8 mouse cellular contexts compared by ENCODE assay signal in genomic region chr7:38018416-38019368, GRCm38 (mm10). TPM values are rescaled to one million over a fixed set of nuclear protein-coding genes. Genes with fewer than 3 reads are reported as not detected.
DNase-seq lines count a peak whose midpoint lies in the region; ATAC-seq lines count a peak whose summit lies in the region.

No protein-coding gene starts in this region.

- H3K9ac ChIP-seq in heart, embryonic 11.5 days (ENCODE audit: low read depth, low read length), result peak overlapping the region; percentile 94
- peak overlapping the region; percentile 91 for H3K9ac ChIP-seq in kidney, embryonic 16.5 days (replicated peaks; ENCODE audit: low read length)

- no peaks in the 10 kb centered on the region for H3K4me1 ChIP-seq in heart, embryonic 11.5 days (ENCODE audit: control insufficient read depth, insufficient read depth, low read length)
- peaks cover 14% of the 10 kb centered on the region for H3K4me1 ChIP-seq in kidney, embryonic 16.5 days (ENCODE audit: insufficient read depth, low read length)

- H3K9me3 ChIP-seq in heart, embryonic 11.5 days (replicated peaks; ENCODE audit: control insufficient read depth, low read length), result no peaks in the 10 kb centered on the region
- H3K9me3 ChIP-seq in kidney, embryonic 16.5 days (ENCODE audit: low read length), result no peaks in the 10 kb centered on the region

- no peaks in the 10 kb centered on the region for H3K36me3 ChIP-seq in heart, embryonic 11.5 days (ENCODE audit: control insufficient read depth, insufficient read depth, low read length)
- H3K36me3 ChIP-seq in kidney, embryonic 16.5 days (ENCODE audit: insufficient read depth, low read length), result no peaks in the 10 kb centered on the region

- DNase-seq in B cell, adult 2 months, result peak; percentile 79 to 82
- peak; percentile 89 for DNase-seq in brain, adult 2 months (ENCODE audit: low read depth, low spot score)
- DNase-seq in liver, result peak; percentile 68
- DNase-seq in monocyte, adult 2 months (ENCODE audit: low read depth in 1 of 2, low spot score in 2 of 2), result peak; percentile 9 to 62
- DNase-seq in spleen, postnatal 14 days (ENCODE audit: low spot score in 2 of 2), result peak; percentile 47 to 56

- H3K27ac ChIP-seq in heart, embryonic 11.5 days (ENCODE audit: low read depth, low read length), result peak overlapping the region; percentile 91
- H3K27ac ChIP-seq in kidney, embryonic 16.5 days (ENCODE audit: low read length), result peak overlapping the region; percentile 92

- WGBS in heart, embryonic 11.5 days (ENCODE audit: insufficient replicate concordance), result under 1% methylated on average over 63 of the region's 67 CpGs
- under 1% methylated on average over 67 of the region's 67 CpGs for WGBS in kidney, embryonic 16.5 days

- peak; percentile 56 for ATAC-seq in erythroblast, adult 5-6 weeks (replicated peaks; ENCODE audit: low FRiP score, poor library complexity, severe bottlenecking)
- peak; percentile 80 for ATAC-seq in heart, embryonic 11.5 days (replicated peaks; ENCODE audit: insufficient number of reproducible peaks, low FRiP score, low TSS enrichment)
- peak; percentile 83 for ATAC-seq in kidney, embryonic 16.5 days (ENCODE audit: low FRiP score, low TSS enrichment)

- peak overlapping the region; percentile 74 for H3K4me2 ChIP-seq in heart, embryonic 11.5 days
- peak overlapping the region; percentile 75 for H3K4me2 ChIP-seq in kidney, embryonic 16.5 days (replicated peaks; ENCODE audit: low read depth, low read length)

- H3K4me3 ChIP-seq in heart, embryonic 11.5 days (ENCODE audit: low read depth, low read length), result peak overlapping the region; percentile 93
- H3K4me3 ChIP-seq in kidney, embryonic 16.5 days (ENCODE audit: low read length), result peak overlapping the region; percentile 87

- H3K27me3 ChIP-seq in heart, embryonic 11.5 days (ENCODE audit: control insufficient read depth, insufficient read depth, low read length), result no peaks in the 10 kb centered on the region
- H3K27me3 ChIP-seq in kidney, embryonic 16.5 days (ENCODE audit: insufficient read depth, low read length), result no peaks in the 10 kb centered on the region

RNA-seq across cellular contexts. Expression of gene Uri1, which starts 4.7 kb away (rescaled TPM):
- 16.9 and 51.9 TPM in 2 replicates for total RNA-seq in erythroblast, adult 5-6 weeks (2015; ENCODE audit: low replicate concordance)
- total RNA-seq in erythroblast, adult 5-6 weeks (2017; ENCODE audit: low replicate concordance), result 7.2 and 22.3 TPM in 2 replicates
- polyA plus RNA-seq in heart, embryonic 11.5 days (2014; fragmentation: Nextera tagmentation; extraction: Ambion mirVana), result 33.8 and 36.9 TPM in 2 replicates
- 42.0 and 43.9 TPM in 2 replicates for polyA plus RNA-seq in kidney, embryonic 16.5 days (2015; fragmentation: Nextera tagmentation; extraction: Ambion mirVana)

Comparison
In these comparisons a context has a peak if more than half of its experiments do, and no peak if none do; other contexts are left out.
1. Peak in every context shown above with its lines: DNase-seq, ATAC-seq, H3K4me3 ChIP-seq and H3K27ac ChIP-seq.
2. DNase-seq: peak in every context shown above with its lines; median percentile 89 in brain, adult 2 months; 80 in B cell, adult 2 months; 68 in liver; 52 in spleen, postnatal 14 days; 36 in monocyte, adult 2 months.